Mouse (Mus musculus): Measurements from ENCODE around the gene Gjb5. TPM values are rescaled to one million over a fixed set of nuclear protein-coding genes. Genes with fewer than 3 reads are reported as not detected.

The Gjb5 gene
- polyA plus RNA-seq, 1 experiment from 2014 or later, result 1.3 TPM

- WGBS, result 83% methylated on average over 5 of the region's 5 CpGs
- no peak overlapping the region for H3K27ac ChIP-seq (ENCODE audit: low read depth, low read length)
Observed at GRCm38 (mm10) chr4:127337668-127338067, 20.3 kb downstream of the Gjb5 start.

GRCm38 (mm10) chr4:127334870-127335504 lies 23.0 kb downstream of the Gjb5 start:
- TF ChIP-seq CTCF (IDR thresholded peaks at IDR 0.05; ENCODE audit: low read depth), result no peak

More at GRCm38 (mm10) chr4:127337668-127338067, 20.3 kb downstream of the Gjb5 start:
- ATAC-seq, result no peak
- no peak for TF ChIP-seq CTCF (IDR thresholded peaks at IDR 0.05; ENCODE audit: low read depth)
- H3K9ac ChIP-seq (ENCODE audit: low read depth, low read length), result no peak overlapping the region
- H3K4me2 ChIP-seq (replicated peaks; ENCODE audit: low read depth), result no peak overlapping the region
- H3K27me3 ChIP-seq (replicated peaks; ENCODE audit: control insufficient read depth, insufficient read depth, low read length), result no peaks in the 10 kb centered on the region
- no peaks in the 10 kb centered on the region for H3K36me3 ChIP-seq (ENCODE audit: control insufficient read depth, insufficient read depth)
- H3K9me3 ChIP-seq (ENCODE audit: control insufficient read depth), result no peaks in the 10 kb centered on the region
- H3K4me1 ChIP-seq (replicated peaks; ENCODE audit: control insufficient read depth, insufficient read depth, low read length), result no peaks in the 10 kb centered on the region
- H3K4me3 ChIP-seq (ENCODE audit: low read depth, low read length), result no peak overlapping the region

GRCm38 (mm10) chr4:127331171-127331570 lies 26.8 kb downstream of the Gjb5 start:
- Histone ChIP-seq H3K4me2 (replicated peaks; ENCODE audit: low read depth) (no peak overlapping the region), H3K9me3 (ENCODE audit: control insufficient read depth) (no peaks in the 10 kb centered on the region), H3K4me1 (replicated peaks; ENCODE audit: control insufficient read depth, insufficient read depth, low read length) (no peaks in the 10 kb centered on the region), H3K27ac (ENCODE audit: low read depth, low read length) (no peak overlapping the region), H3K36me3 (ENCODE audit: control insufficient read depth, insufficient read depth) (no peaks in the 10 kb centered on the region), H3K9ac (ENCODE audit: low read depth, low read length) (no peak overlapping the region), H3K4me3 (ENCODE audit: low read depth, low read length) (no peak overlapping the region), H3K27me3 (replicated peaks; ENCODE audit: control insufficient read depth, insufficient read depth, low read length) (peaks cover 17% of the 10 kb centered on the region)
- WGBS, result 39% methylated on average over 13 of the region's 13 CpGs
- ATAC-seq, result no peak
- no peak for TF ChIP-seq CTCF (IDR thresholded peaks at IDR 0.05; ENCODE audit: low read depth)

More at GRCm38 (mm10) chr4:127334870-127335504, 23.0 kb downstream of the Gjb5 start:
- no peak for ATAC-seq
- H3K9me3 ChIP-seq (ENCODE audit: control insufficient read depth), result no peaks in the 10 kb centered on the region
- no peak overlapping the region for H3K4me3 ChIP-seq (ENCODE audit: low read depth, low read length)
- H3K36me3 ChIP-seq (ENCODE audit: control insufficient read depth, insufficient read depth), result no peaks in the 10 kb centered on the region
- H3K9ac ChIP-seq (ENCODE audit: low read depth, low read length), result no peak overlapping the region
- H3K4me2 ChIP-seq (replicated peaks; ENCODE audit: low read depth), result no peak overlapping the region
- H3K4me1 ChIP-seq (replicated peaks; ENCODE audit: control insufficient read depth, insufficient read depth, low read length), result no peaks in the 10 kb centered on the region
- no peak overlapping the region for H3K27ac ChIP-seq (ENCODE audit: low read depth, low read length)
- peaks cover 16% of the 10 kb centered on the region for H3K27me3 ChIP-seq (replicated peaks; ENCODE audit: control insufficient read depth, insufficient read depth, low read length)
- 35% methylated on average over 5 of the region's 5 CpGs for WGBS

- ATAC-seq, result no peak; the same call in 1 of the 2 replicates
- WGBS, result 2% methylated on average over 49 of the region's 49 CpGs
Observed at GRCm38 (mm10) chr4:127330181-127331100, 27.5 kb downstream of the Gjb5 start, which contains the start of gene Gjb3. Gjb3 (minus strand) TSS chr4:127330844.

GRCm38 (mm10) chr4:127329751-127330150 lies 28.2 kb downstream of the Gjb5 start:
- WGBS, result 0% methylated on average over 13 of the region's 13 CpGs
- peak overlapping the region; percentile 21; the same call in 1 of the 2 replicates for H3K4me3 ChIP-seq (ENCODE audit: low read depth, low read length)
- H3K4me1 ChIP-seq (replicated peaks; ENCODE audit: control insufficient read depth, insufficient read depth, low read length), result no peaks in the 10 kb centered on the region
- TF ChIP-seq CTCF (IDR thresholded peaks at IDR 0.05; ENCODE audit: low read depth), result no peak
- no peaks in the 10 kb centered on the region for H3K9me3 ChIP-seq (ENCODE audit: control insufficient read depth)
- H3K36me3 ChIP-seq (ENCODE audit: control insufficient read depth, insufficient read depth), result no peaks in the 10 kb centered on the region
- H3K27me3 ChIP-seq (replicated peaks; ENCODE audit: control insufficient read depth, insufficient read depth, low read length), result peaks cover 17% of the 10 kb centered on the region
- peak overlapping the region; percentile 60 for H3K4me2 ChIP-seq (replicated peaks; ENCODE audit: low read depth)
- H3K27ac ChIP-seq (ENCODE audit: low read depth, low read length), result no peak overlapping the region
- ATAC-seq, result no peak
- H3K9ac ChIP-seq (ENCODE audit: low read depth, low read length), result no peak overlapping the region

More at GRCm38 (mm10) chr4:127330181-127331100, 27.5 kb downstream of the Gjb5 start, which contains the start of gene Gjb3:
- Histone ChIP-seq H3K4me2 (replicated peaks; ENCODE audit: low read depth) (peak within 1 kb of the TSS; percentile 60), H3K27ac (ENCODE audit: low read depth, low read length) (no peak within 1 kb of the TSS), H3K27me3 (replicated peaks; ENCODE audit: control insufficient read depth, insufficient read depth, low read length) (peaks cover 17% of the 10 kb centered on the region), H3K9ac (ENCODE audit: low read depth, low read length) (no peak within 1 kb of the TSS), H3K4me3 (ENCODE audit: low read depth, low read length) (peak within 1 kb of the TSS; percentile 21), H3K9me3 (ENCODE audit: control insufficient read depth) (no peaks in the 10 kb centered on the region), H3K36me3 (ENCODE audit: control insufficient read depth, insufficient read depth) (no peaks in the 10 kb centered on the region), H3K4me1 (replicated peaks; ENCODE audit: control insufficient read depth, insufficient read depth, low read length) (no peaks in the 10 kb centered on the region)
- no peak for TF ChIP-seq CTCF (IDR thresholded peaks at IDR 0.05; ENCODE audit: low read depth)

- H3K27ac ChIP-seq (ENCODE audit: low read depth, low read length), result no peak overlapping the region
- H3K9ac ChIP-seq (ENCODE audit: low read depth, low read length), result no peak overlapping the region
- H3K4me3 ChIP-seq (ENCODE audit: low read depth, low read length), result no peak overlapping the region
- H3K36me3 ChIP-seq (ENCODE audit: control insufficient read depth, insufficient read depth), result no peaks in the 10 kb centered on the region
- H3K4me2 ChIP-seq (replicated peaks; ENCODE audit: low read depth), result no peak overlapping the region
- H3K4me1 ChIP-seq (replicated peaks; ENCODE audit: control insufficient read depth, insufficient read depth, low read length), result no peaks in the 10 kb centered on the region
- H3K9me3 ChIP-seq (ENCODE audit: control insufficient read depth), result no peaks in the 10 kb centered on the region
- no peak for ATAC-seq
- WGBS, result 34% methylated on average over 3 of the region's 3 CpGs
- TF ChIP-seq CTCF (IDR thresholded peaks at IDR 0.05; ENCODE audit: low read depth), result no peak
- peaks cover 17% of the 10 kb centered on the region for H3K27me3 ChIP-seq (replicated peaks; ENCODE audit: control insufficient read depth, insufficient read depth, low read length)
Observed at GRCm38 (mm10) chr4:127329046-127329445, 28.9 kb downstream of the Gjb5 start.
